Mouse (Mus musculus) midbrain, postnatal 0 days (tissue): ENCODE data around the gene Tbx2. TPM values are rescaled to one million over a fixed set of nuclear protein-coding genes. Genes with fewer than 3 reads are reported as not detected.

Source experiments
- ATAC-seq: fragments of 200-750 bp; cut with Nextera tagmentation; 2 replicates; pipeline ENCODE4 v1.8.0; 2017; ENCODE audit warnings: moderate number of reproducible peaks, mild to moderate bottlenecking, moderate TSS enrichment, moderate library complexity; ENCODE audit not compliant: low FRiP score
- DNase-seq: peaks from one replicate; pipeline ENCODE4 v3.0.0-alpha.2; 2015; ENCODE audit warnings: low spot score
- H3K27ac ChIP-seq: fragments of 300-500 bp; sonication (generic); 2 replicates; pipeline ENCODE4 v1.5.1; 2014; ENCODE audit warnings: low read depth, mild to moderate bottlenecking, low read length, mixed read lengths
- H3K27me3 ChIP-seq: fragments of 300-500 bp; sonication (generic); 2 replicates; pipeline ENCODE4 v1.6.1; 2014; ENCODE audit warnings: low read length, control low read depth, mixed read lengths; ENCODE audit not compliant: insufficient read depth
- H3K36me3 ChIP-seq: fragments of 300-500 bp; sonication (generic); 2 replicates; pipeline ENCODE4 v1.6.1; 2014; ENCODE audit warnings: low read length, control low read depth, mixed read lengths; ENCODE audit not compliant: insufficient read depth
- H3K4me1 ChIP-seq: fragments of 300-500 bp; sonication (generic); 2 replicates; pipeline ENCODE4 v1.6.1; 2014; ENCODE audit warnings: mild to moderate bottlenecking, control low read depth, antibody characterized with exemption, low read length, mixed read lengths; ENCODE audit not compliant: insufficient read depth
- H3K4me2 ChIP-seq: fragments of 300-500 bp; sonication (generic); 2 replicates; pipeline ENCODE4 v1.6.1; 2014; ENCODE audit warnings: low read depth, mild to moderate bottlenecking, low read length, mixed read lengths; ENCODE audit not compliant: poor library complexity, severe bottlenecking
- H3K4me3 ChIP-seq: fragments of 300-500 bp; sonication (generic); 2 replicates; pipeline ENCODE4 v1.5.1; 2014; ENCODE audit warnings: low read depth, mild to moderate bottlenecking, low read length, moderate library complexity
- H3K9ac ChIP-seq: fragments of 300-500 bp; sonication (generic); replicated peaks from 2 replicates; pipeline ENCODE4 v1.6.1; 2014; ENCODE audit warnings: mild to moderate bottlenecking, low read length, moderate library complexity, mixed read lengths; ENCODE audit not compliant: poor library complexity, severe bottlenecking
- H3K9me3 ChIP-seq: fragments of 300-500 bp; sonication (generic); 2 replicates; pipeline ENCODE4 v1.6.1; 2016; ENCODE audit warnings: low read length, control low read depth
- CTCF ChIP-seq: IDR thresholded peaks from 2 replicates; pipeline ENCODE4 v1.5.1; 2016; ENCODE audit warnings: antibody characterized with exemption, mild to moderate bottlenecking
- WGBS: fragments of 180-500 bp; shearing (Covaris S2); extraction: QIAGEN DNeasy Blood & Tissue Kit; methylation state at CpG from one replicate; pipeline ENCODE4 v1.1.7; 2014; 5-methylcytosine and 5-hydroxymethylcytosine counted together
- polyA plus RNA-seq: library from polyadenylated mRNA; unstranded; fragments of >200 nt; fragmentation: Nextera tagmentation; extraction: Ambion mirVana; gene quantifications from 2 replicates; pipeline ENCODE4 v1.2.1, GENCODE M21; 2015
- total RNA-seq: library from RNA; depleted of rRNA; stranded (reverse); fragments of >200 nt; gene quantifications from 2 replicates; pipeline ENCODE4 v1.2.3, GENCODE M21; 2014; rRNA removed

Tbx2 gene
- total RNA-seq (3.9 and 4.4 TPM in 2 replicates), polyA plus RNA-seq (0.32 and 0.42 TPM in 2 replicates)

DNA sequence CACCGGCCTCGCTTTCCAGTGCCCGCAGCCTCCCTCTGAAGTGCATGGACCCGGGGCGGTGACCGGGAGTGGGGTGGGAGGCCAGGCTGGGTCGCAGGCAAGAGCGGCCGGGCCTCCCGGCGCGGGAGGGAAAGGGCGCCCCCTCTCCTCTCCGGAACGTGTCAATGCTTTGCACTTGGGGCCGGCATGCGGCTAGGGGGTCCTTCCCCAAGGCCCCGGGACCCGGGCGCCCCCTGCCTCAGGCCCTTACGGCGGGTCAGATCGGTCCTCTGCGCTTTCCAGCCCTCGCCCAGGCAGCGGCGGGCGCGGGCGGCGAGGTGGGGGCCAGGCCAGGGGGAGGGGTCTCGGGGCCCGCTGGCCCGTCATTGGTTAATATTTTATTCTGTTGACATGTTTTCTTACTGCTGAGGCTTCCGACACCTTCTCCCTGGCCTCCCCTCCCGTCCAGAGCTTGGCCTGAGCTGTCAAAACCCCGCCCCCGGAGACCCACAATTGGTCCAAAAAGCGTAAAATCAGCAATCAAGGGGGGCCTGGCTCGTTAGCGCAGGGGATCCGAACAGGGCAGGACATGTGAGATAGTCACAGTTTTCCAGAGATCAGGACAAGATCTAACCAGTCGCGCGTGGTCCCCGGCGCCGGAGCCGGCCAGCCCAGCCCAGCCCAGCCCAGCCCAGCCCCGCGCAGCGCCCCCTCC lies at the start of gene Tbx2:
Gene Tbx2 (plus strand): TSS at position 321 of the 694 bp plus-strand sequence.
- DNase-seq = no peak
- WGBS = under 1% methylated on average over 37 of the region's 52 CpGs
- no peak for TF ChIP-seq CTCF
- ATAC-seq = no peak
- Histone ChIP-seq H3K27me3 (peaks cover 85% of the 10 kb centered on the region), H3K36me3 (no peaks in the 10 kb centered on the region), H3K9me3 (no peaks in the 10 kb centered on the region), H3K4me1 (no peaks in the 10 kb centered on the region), H3K4me2 (peak within 1 kb of the TSS; percentile 49), H3K9ac (no peak within 1 kb of the TSS), H3K4me3 (peak within 1 kb of the TSS; percentile 31), H3K27ac (no peak within 1 kb of the TSS)

DNA sequence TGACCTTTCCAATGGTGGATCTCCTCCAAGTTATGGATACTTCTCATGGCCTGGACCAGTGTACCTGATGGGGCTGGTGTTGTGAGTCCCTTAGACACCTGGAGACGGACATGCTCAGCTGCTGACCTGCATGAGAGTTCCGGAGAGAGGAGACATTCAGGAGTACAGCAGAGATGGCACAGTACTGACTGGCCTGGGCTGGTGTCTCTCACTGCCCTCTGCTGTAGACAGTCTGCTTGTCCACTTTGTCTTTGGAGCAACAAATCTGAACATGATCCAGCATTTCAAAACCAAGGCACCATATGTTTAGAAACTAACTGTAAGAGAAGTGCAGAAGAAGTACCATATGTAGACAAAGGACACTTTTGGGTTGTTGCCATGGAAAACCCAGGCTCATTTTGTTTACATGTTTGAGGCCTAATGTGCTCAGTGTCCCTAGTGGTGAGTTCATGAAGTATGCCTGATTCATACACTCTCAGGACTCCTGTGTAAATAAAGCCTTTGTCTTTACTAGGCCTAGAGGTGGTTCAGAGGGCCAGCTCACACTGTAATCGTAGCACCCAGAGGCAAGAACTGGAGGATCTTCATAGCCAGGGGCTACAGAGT lies 46.1 kb upstream of the Tbx2 start:
- DNase-seq = peak; percentile 69
- Histone ChIP-seq H3K27me3 (no peaks in the 10 kb centered on the region), H3K27ac (no peak overlapping the region), H3K4me3 (no peak overlapping the region), H3K36me3 (no peaks in the 10 kb centered on the region), H3K4me2 (no peak overlapping the region), H3K9me3 (no peaks in the 10 kb centered on the region), H3K4me1 (no peaks in the 10 kb centered on the region), H3K9ac (no peak overlapping the region)
- no peak for ATAC-seq
- peak; percentile 66 for TF ChIP-seq CTCF
- WGBS = 77% methylated on average over 3 of the region's 3 CpGs

DNA sequence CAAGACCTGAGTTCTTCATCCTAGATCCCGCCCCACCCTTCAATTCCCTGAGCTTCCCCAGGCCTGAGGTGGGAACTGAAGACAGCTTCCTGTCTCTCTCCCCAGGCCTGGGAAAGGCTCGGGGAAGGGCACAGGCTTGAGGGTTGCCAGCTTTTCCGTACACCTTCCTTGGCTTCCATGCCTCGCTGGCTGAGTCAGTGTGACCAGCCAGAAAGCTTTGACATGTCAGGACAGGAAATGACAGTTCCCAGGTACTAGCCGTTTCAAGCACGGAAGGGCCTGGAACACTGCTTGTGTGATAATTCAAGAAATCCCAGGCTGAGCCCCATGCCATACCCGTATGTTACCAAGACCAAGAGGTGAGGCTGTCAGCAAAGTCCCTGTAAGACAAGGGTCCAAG lies 42.6 kb upstream of the Tbx2 start:
- Histone ChIP-seq H3K4me1 (no peaks in the 10 kb centered on the region), H3K36me3 (no peaks in the 10 kb centered on the region), H3K27ac (no peak overlapping the region), H3K27me3 (no peaks in the 10 kb centered on the region), H3K4me3 (no peak overlapping the region), H3K4me2 (no peak overlapping the region), H3K9ac (no peak overlapping the region), H3K9me3 (no peaks in the 10 kb centered on the region)
- WGBS = 92% methylated on average over 7 of the region's 7 CpGs
- no peak for TF ChIP-seq CTCF
- no peak for DNase-seq
- no peak for ATAC-seq

DNA sequence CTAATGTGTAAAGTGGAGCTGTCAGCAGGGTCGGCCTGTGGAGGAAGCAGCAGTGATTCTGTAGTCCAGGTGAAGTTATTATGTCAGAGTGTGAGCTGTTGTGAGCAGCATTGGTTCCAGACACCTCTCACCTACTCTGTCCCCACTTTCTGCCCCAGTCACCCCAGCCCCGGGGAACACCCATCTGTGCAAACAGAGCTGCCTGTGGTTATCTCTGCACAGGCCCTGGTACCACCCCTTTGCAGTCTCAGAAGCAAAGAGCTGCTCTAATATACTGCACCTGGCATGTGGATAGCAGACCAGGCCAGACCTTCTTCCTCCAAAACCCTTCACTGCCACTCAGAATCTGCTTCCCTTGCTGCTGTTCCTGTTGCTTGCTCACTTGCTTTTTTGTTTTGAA lies 42.1 kb upstream of the Tbx2 start:
- Histone ChIP-seq H3K9ac (no peak overlapping the region), H3K27me3 (no peaks in the 10 kb centered on the region), H3K36me3 (no peaks in the 10 kb centered on the region), H3K9me3 (no peaks in the 10 kb centered on the region), H3K4me1 (no peaks in the 10 kb centered on the region), H3K4me3 (no peak overlapping the region), H3K4me2 (no peak overlapping the region), H3K27ac (no peak overlapping the region)
- no peak for DNase-seq
- TF ChIP-seq CTCF = no peak
- WGBS = 75% methylated on average over 2 of the region's 2 CpGs
- ATAC-seq = no peak

DNA sequence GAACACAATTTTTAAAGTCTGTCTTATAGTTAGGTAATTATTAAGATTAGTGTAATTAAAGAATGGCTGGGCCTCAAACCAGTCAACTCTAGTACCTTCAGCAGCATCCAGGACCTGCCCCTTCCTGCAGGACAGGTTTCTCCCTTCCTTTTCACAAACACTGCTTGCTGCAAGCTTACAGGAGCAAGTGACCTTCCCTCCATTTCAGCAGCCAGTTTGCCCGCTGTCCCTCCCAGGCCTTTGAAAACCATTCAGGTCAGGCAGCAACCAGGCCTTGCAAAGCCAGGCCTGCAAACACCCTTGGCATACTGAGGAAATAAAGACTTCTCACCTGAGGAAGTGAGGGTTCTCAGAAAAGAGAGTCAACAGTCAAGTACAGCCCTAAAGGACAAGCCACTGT lies 41.1 kb upstream of the Tbx2 start:
- Histone ChIP-seq H3K4me2 (no peak overlapping the region), H3K27ac (no peak overlapping the region), H3K9ac (no peak overlapping the region), H3K4me3 (no peak overlapping the region), H3K36me3 (no peaks in the 10 kb centered on the region), H3K27me3 (no peaks in the 10 kb centered on the region), H3K9me3 (no peaks in the 10 kb centered on the region), H3K4me1 (no peaks in the 10 kb centered on the region)
- no peak for TF ChIP-seq CTCF
- DNase-seq = no peak
- WGBS = 78% methylated on average over 1 of the region's 1 CpGs
- no peak for ATAC-seq

DNA sequence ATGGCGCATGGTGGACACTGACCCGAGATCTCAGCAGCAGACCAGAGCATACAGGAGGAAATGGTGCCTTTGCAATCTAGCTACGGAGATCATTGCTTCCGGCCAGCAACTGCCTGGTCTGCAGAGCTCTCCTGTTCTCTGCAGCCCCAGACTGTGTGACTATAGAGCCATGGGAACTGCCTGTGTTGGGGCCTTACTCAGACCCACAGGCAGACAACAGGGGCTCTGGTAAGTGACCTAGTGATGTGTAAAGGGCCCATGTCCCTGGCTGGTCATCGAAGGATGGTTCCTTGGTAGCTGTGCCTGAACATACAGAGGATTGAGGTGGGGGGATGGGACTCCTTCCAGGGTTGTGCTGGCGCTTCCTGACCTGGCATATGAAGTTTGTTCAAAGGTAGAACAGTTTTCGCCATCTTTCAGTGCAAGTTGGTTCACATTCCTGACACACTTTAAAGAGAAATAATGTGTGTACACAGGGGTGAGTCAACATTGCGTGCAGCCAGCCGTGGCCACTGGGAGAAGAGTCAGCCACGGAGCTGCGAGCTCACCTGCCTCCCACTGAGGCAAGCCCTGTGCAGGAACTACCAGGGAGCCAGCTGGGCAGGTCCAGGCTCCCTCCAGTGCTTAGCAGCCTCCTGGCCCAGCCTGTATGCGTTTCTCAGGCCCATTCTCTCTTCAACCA lies 39.7 kb upstream of the Tbx2 start:
- Histone ChIP-seq H3K4me3 (no peak overlapping the region), H3K27me3 (no peaks in the 10 kb centered on the region), H3K9me3 (no peaks in the 10 kb centered on the region), H3K4me2 (no peak overlapping the region), H3K9ac (no peak overlapping the region), H3K4me1 (no peaks in the 10 kb centered on the region), H3K27ac (no peak overlapping the region), H3K36me3 (no peaks in the 10 kb centered on the region)
- 73% methylated on average over 12 of the region's 12 CpGs for WGBS
- no peak for DNase-seq
- ATAC-seq = no peak
- no peak for TF ChIP-seq CTCF
